In the genomic region with DNA sequence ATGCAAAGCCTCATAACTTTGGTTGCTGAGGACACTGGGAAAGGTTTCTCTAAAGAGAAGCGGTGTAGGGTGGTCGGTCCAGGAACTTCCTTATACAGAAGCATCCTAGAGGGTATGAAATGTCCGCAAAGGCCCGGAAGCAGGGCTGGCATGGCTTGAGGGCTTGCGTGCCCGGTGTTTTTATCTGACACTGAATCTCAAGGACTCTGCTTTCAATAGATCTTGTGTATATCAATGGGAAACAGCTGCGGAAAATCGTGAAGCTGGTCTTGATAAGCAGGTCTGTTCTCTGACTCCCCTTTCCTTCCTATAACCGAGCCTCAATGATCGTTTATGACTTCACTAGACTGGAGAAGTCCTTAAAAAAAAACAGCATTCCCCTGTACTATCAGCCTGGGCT, we compare ENCODE assay signal across 14 mouse cellular contexts.
"Had no signal": no experiment of that assay in that cellular context is flagged by ENCODE, and none has a peak within 500 bp of the region (broad histone marks: within the 10 kb centered on the region; RNA-seq: fewer than 3 reads in every experiment).

No protein-coding gene starts in this region.

- H3K4me1 ChIP-seq: limb, embryonic 12.5 days; megakaryocyte, embryonic 14.5 days; midbrain, embryonic 15.5 days; neural tube, embryonic 12.5 days had no signal

- H3K27ac ChIP-seq: kidney, postnatal 0 days; limb, embryonic 12.5 days; liver, embryonic 14.5 days; midbrain, embryonic 15.5 days; neural tube, embryonic 12.5 days had no signal

- H3K9ac ChIP-seq: limb, embryonic 12.5 days; liver, embryonic 14.5 days; midbrain, embryonic 15.5 days; neural tube, embryonic 12.5 days had no signal

- H3K4me2 ChIP-seq: limb, embryonic 12.5 days; midbrain, embryonic 11.5 days; midbrain, embryonic 15.5 days; neural tube, embryonic 12.5 days had no signal

- H3K36me3 ChIP-seq: limb, embryonic 12.5 days; midbrain, embryonic 15.5 days; neural tube, embryonic 12.5 days had no signal

- H3K27me3 ChIP-seq: limb, embryonic 12.5 days; midbrain, embryonic 15.5 days; neural tube, embryonic 12.5 days had no signal

- H3K9me3 ChIP-seq: midbrain, embryonic 15.5 days; neural tube, embryonic 12.5 days had no signal

- H3K4me3 ChIP-seq: limb, embryonic 12.5 days; megakaryocyte, embryonic 14.5 days; midbrain, embryonic 15.5 days; neural tube, embryonic 12.5 days had no signal

- ATAC-seq: midbrain, embryonic 15.5 days had no signal

- DNase-seq: kidney, adult 11 months; kidney, adult 9 months; kidney, postnatal 36 days; layer of hippocampus, adult 9-11 months; layer of hippocampus, postnatal 36 days; liver; thymus, postnatal 36 days had no signal
